Mouse (Mus musculus): Measurements from ENCODE around the gene Iqsec1. TPM values are rescaled to one million over a fixed set of nuclear protein-coding genes. Genes with fewer than 3 reads are reported as not detected.
A peak's percentile ranks its signal among the peaks of the same experiment; 100 is the strongest.

Gene Iqsec1
- polyA plus RNA-seq, 1 experiment from 2014 or later, result 2.6 TPM

DNA sequence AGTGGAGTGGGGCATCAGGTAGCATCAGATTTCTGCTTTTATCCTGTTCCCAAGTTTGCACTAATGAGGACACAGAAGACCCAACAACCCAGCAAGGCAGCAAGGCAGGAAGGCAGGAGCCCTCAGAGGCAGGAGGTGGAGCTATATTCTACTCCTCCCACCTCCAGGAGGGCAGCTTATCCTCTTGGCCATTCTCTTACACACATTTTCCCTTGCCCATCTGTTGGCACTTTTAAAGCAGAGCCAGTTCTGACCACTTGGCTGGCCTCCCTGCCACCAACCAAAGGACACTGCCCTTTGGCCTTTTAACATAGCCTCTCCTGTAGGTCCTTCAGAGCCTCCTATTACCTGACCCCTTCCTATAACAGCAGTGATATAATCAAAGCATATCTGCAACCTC, 286.3 kb downstream of the Iqsec1 start:
- peak overlapping the region; percentile 44 for H3K27ac ChIP-seq
- H3K36me3 ChIP-seq, result no peaks in the 10 kb centered on the region
- H3K27me3 ChIP-seq, result no peaks in the 10 kb centered on the region
- peaks cover 76% of the 10 kb centered on the region for H3K4me1 ChIP-seq (replicated peaks)
- H3K9ac ChIP-seq, result no peak overlapping the region
- DNase-seq (no peak), ATAC-seq (ENCODE audit: low read depth) (no peak)
- H3K9me3 ChIP-seq (replicated peaks), result no peaks in the 10 kb centered on the region
- H3K4me2 ChIP-seq, result no peak overlapping the region
- H3K4me3 ChIP-seq (replicated peaks), result no peak overlapping the region

GRCm38 (mm10) chr6:90701391-90701790, 287.1 kb downstream of the Iqsec1 start:
- H3K36me3 ChIP-seq, result no peaks in the 10 kb centered on the region
- 58% methylated on average over 2 of the region's 2 CpGs for WGBS (ENCODE audit: insufficient replicate concordance)
- H3K4me2 ChIP-seq, result no peak overlapping the region
- H3K9me3 ChIP-seq (replicated peaks), result no peaks in the 10 kb centered on the region
- H3K27ac ChIP-seq, result peak overlapping the region; percentile 35
- no peak overlapping the region for H3K4me3 ChIP-seq (replicated peaks)
- no peaks in the 10 kb centered on the region for H3K27me3 ChIP-seq
- ATAC-seq (ENCODE audit: low read depth) (no peak), DNase-seq (no peak)
- H3K4me1 ChIP-seq (replicated peaks), result peaks cover 68% of the 10 kb centered on the region
- H3K9ac ChIP-seq, result 0 out of 2 replicates have a peak overlapping the region, but pooled peaks have one; percentile 4

GRCm38 (mm10) chr6:90700737-90701136, 287.7 kb downstream of the Iqsec1 start:
- peaks cover 61% of the 10 kb centered on the region for H3K4me1 ChIP-seq (replicated peaks)
- ATAC-seq (ENCODE audit: low read depth), result peak; percentile 68

GRCm38 (mm10) chr6:90700068-90700467, 288.4 kb downstream of the Iqsec1 start:
- H3K4me2 ChIP-seq, result no peak overlapping the region
- no peak for ATAC-seq (ENCODE audit: low read depth)
- no peaks in the 10 kb centered on the region for H3K36me3 ChIP-seq
- 68% methylated on average over 1 of the region's 1 CpGs for WGBS (ENCODE audit: insufficient replicate concordance)
- H3K9me3 ChIP-seq (replicated peaks), result no peaks in the 10 kb centered on the region
- no peak for DNase-seq
- no peaks in the 10 kb centered on the region for H3K27me3 ChIP-seq
- H3K4me3 ChIP-seq (replicated peaks), result no peak overlapping the region
- H3K4me1 ChIP-seq (replicated peaks), result peaks cover 54% of the 10 kb centered on the region
- H3K27ac ChIP-seq, result no peak overlapping the region; the same call in 1 of the 2 replicates
- no peak overlapping the region for H3K9ac ChIP-seq

More at GRCm38 (mm10) chr6:90700737-90701136, 287.7 kb downstream of the Iqsec1 start:
- Histone ChIP-seq H3K27me3 (no peaks in the 10 kb centered on the region), H3K9me3 (replicated peaks) (no peaks in the 10 kb centered on the region), H3K36me3 (no peaks in the 10 kb centered on the region), H3K4me2 (no peak overlapping the region), H3K9ac (0 out of 2 replicates have a peak overlapping the region, but pooled peaks have one; percentile 26), H3K27ac (peak overlapping the region; percentile 35), H3K4me3 (replicated peaks) (no peak overlapping the region)
- no peak for DNase-seq
- WGBS (ENCODE audit: insufficient replicate concordance), result 40% methylated on average over 2 of the region's 2 CpGs

DNA sequence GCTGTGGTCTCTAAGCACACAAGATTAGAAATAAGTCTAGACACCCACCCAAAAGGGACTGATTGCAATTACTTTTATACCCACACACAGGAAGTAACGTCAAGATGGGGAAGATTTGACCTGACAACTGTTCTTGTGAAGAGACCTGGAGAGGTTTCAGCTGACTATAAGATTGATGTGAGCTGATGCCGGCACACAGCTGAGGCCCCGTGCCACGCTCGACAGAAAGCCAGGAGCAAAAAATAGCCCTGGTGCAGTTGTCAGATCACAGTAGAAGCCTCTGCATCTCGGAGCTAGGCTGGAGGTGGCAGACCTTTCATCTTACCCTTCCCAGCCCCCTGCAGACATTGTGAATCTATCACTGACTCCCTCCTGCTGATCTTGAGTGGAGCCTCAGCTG, 289.6 kb downstream of the Iqsec1 start:
- H3K4me3 ChIP-seq (replicated peaks), result no peak overlapping the region
- peaks cover 42% of the 10 kb centered on the region for H3K4me1 ChIP-seq (replicated peaks)
- no peaks in the 10 kb centered on the region for H3K27me3 ChIP-seq
- peaks cover 9% of the 10 kb centered on the region for H3K36me3 ChIP-seq
- DNase-seq, result no peak
- H3K27ac ChIP-seq, result no peak overlapping the region
- WGBS (ENCODE audit: insufficient replicate concordance), result 69% methylated on average over 6 of the region's 6 CpGs
- no peak for ATAC-seq (ENCODE audit: low read depth)
- H3K9me3 ChIP-seq (replicated peaks), result no peaks in the 10 kb centered on the region
- H3K4me2 ChIP-seq, result no peak overlapping the region
- H3K9ac ChIP-seq, result no peak overlapping the region

DNA sequence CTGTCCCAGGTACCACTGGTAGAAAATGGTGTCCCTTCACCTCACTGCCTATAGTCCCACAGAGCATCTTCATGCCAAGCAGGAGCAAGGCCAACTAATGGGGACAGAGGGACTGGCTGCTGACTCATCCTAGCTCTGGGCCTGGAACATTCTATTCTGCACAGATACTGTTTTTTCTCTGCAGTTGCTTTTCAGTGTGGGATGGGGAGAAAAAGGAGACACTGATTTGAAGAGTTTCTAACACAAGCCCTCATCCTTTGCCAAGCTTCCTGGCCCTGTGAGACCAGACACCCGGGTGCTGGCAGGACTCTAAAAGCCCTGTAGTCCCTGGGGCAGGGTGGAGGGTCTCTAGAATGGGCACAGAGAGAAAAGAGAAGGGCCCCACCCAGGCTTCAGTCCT, 292.7 kb downstream of the Iqsec1 start:
- H3K36me3 ChIP-seq, result peaks cover 40% of the 10 kb centered on the region
- DNase-seq, result no peak
- H3K4me2 ChIP-seq, result no peak overlapping the region
- H3K4me1 ChIP-seq (replicated peaks), result peaks cover 11% of the 10 kb centered on the region
- H3K27me3 ChIP-seq, result no peaks in the 10 kb centered on the region
- no peak for ATAC-seq (ENCODE audit: low read depth)
- H3K4me3 ChIP-seq (replicated peaks), result no peak overlapping the region
- 67% methylated on average over 1 of the region's 1 CpGs for WGBS (ENCODE audit: insufficient replicate concordance)
- no peak overlapping the region for H3K9ac ChIP-seq
- no peak overlapping the region for H3K27ac ChIP-seq
- H3K9me3 ChIP-seq (replicated peaks), result no peaks in the 10 kb centered on the region

DNA sequence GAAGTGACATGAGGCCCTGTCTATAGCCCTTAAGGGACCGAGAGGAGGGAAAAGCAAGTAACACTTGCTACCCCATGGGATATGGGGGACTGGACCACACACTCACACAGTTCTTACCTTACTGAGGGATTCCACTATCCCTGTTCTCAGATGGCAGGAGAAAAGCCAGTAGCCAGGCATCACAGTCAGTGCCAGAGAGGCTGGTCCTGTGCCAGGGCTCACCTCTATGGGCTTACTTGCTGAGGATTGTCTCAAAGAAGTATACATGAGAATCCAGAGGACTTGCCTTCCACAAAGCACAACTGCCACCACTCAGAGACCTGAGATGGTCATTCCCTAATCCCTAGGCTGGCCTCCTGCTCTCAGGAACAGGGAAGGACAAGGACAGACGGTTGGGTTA, 296.1 kb downstream of the Iqsec1 start:
- no peak overlapping the region for H3K9ac ChIP-seq
- 79% methylated on average over 2 of the region's 2 CpGs for WGBS (ENCODE audit: insufficient replicate concordance)
- no peak overlapping the region for H3K27ac ChIP-seq
- H3K4me3 ChIP-seq (replicated peaks), result no peak overlapping the region
- H3K36me3 ChIP-seq, result peaks cover 73% of the 10 kb centered on the region
- peaks cover 6% of the 10 kb centered on the region for H3K4me1 ChIP-seq (replicated peaks)
- no peak for ATAC-seq (ENCODE audit: low read depth)
- H3K4me2 ChIP-seq, result no peak overlapping the region
- H3K27me3 ChIP-seq, result no peaks in the 10 kb centered on the region
- DNase-seq, result no peak
- H3K9me3 ChIP-seq (replicated peaks), result no peaks in the 10 kb centered on the region

- DNase-seq, result no peak
- WGBS (ENCODE audit: insufficient replicate concordance), result 72% methylated on average over 2 of the region's 2 CpGs
- no peak overlapping the region for H3K9ac ChIP-seq
These were observed 296.6 kb downstream of the Iqsec1 start for GRCm38 (mm10) chr6:90691935-90692334.

DNA sequence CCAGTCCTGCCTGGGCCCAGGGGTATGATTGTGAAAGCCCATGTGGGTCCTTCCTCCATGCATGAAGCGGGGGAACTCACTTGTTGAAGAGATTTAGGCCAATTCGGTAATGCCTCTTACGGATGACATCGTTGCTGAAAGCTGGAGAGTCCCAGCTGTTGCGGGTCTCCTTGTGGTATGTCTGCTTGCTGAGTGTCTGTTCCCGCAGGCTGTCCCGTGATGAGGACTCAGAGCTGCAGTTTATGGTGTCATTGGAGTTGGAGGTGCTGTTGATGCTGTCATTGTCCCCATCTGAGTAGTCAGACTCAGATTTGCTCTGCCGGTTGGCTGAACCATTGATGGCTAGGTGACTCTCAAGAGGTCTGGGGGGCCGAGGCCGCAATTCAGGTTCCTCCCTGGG, 299.0 kb downstream of the Iqsec1 start:
- ATAC-seq (ENCODE audit: low read depth), result no peak
- Histone ChIP-seq H3K4me3 (replicated peaks) (no peak overlapping the region), H3K36me3 (peaks cover 79% of the 10 kb centered on the region), H3K4me1 (replicated peaks) (peaks cover 12% of the 10 kb centered on the region), H3K4me2 (no peak overlapping the region), H3K9me3 (replicated peaks) (no peaks in the 10 kb centered on the region), H3K27ac (no peak overlapping the region), H3K27me3 (no peaks in the 10 kb centered on the region), H3K9ac (no peak overlapping the region)
- 88% methylated on average over 10 of the region's 10 CpGs for WGBS (ENCODE audit: insufficient replicate concordance)
- no peak for DNase-seq

More at GRCm38 (mm10) chr6:90691935-90692334, 296.6 kb downstream of the Iqsec1 start:
- peaks cover 8% of the 10 kb centered on the region for H3K4me1 ChIP-seq (replicated peaks)
- ATAC-seq (ENCODE audit: low read depth), result no peak
- no peak overlapping the region for H3K4me2 ChIP-seq
- peaks cover 78% of the 10 kb centered on the region for H3K36me3 ChIP-seq
- H3K4me3 ChIP-seq (replicated peaks), result no peak overlapping the region
- no peaks in the 10 kb centered on the region for H3K27me3 ChIP-seq
- no peaks in the 10 kb centered on the region for H3K9me3 ChIP-seq (replicated peaks)
- H3K27ac ChIP-seq, result no peak overlapping the region

DNA sequence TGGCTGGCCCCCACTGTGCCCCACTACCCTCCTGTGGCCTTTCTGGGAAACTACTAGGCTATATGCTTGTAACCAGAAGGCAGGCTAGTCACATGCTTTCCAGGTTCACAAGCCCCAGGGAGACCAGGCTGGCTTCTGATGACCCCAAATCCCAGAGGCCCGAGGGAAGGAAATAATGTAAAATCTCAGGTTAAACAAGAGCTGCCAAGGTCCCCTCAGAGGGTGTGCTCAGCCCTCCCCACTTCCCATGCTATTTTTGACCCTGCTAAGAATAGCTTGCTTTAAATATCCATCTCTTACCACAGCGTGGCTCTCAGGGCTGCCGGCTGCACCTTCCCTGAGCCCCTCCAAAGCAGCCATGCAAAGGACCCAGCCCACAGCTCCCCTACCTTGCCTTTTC, 299.7 kb downstream of the Iqsec1 start:
- no peak for DNase-seq
- Histone ChIP-seq H3K27me3 (no peaks in the 10 kb centered on the region), H3K4me2 (no peak overlapping the region), H3K36me3 (peaks cover 73% of the 10 kb centered on the region), H3K9me3 (replicated peaks) (no peaks in the 10 kb centered on the region), H3K27ac (no peak overlapping the region), H3K9ac (no peak overlapping the region), H3K4me1 (replicated peaks) (peaks cover 18% of the 10 kb centered on the region), H3K4me3 (replicated peaks) (no peak overlapping the region)
- WGBS (ENCODE audit: insufficient replicate concordance), result 22% methylated on average over 3 of the region's 3 CpGs
- no peak for ATAC-seq (ENCODE audit: low read depth)

DNA sequence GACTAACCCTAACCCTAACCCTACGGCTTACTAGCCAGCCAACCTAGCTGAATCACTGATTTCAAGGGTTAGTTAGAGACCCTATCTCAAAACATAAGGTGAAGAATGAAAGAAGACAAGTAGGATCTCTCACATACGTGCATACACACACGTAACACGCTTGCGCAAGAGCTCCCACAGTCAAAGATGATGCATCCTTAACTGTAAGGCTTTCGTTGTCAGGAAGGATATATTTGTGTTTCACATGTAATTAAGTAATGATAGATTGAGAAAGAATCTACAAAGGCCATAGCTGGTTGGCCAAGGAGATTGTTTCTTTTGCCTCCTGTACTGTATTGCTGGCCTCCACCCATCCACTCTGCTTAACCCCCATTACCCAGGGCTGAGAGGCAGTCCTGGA, 300.5 kb downstream of the Iqsec1 start:
- Histone ChIP-seq H3K27me3 (no peaks in the 10 kb centered on the region), H3K27ac (no peak overlapping the region), H3K36me3 (peaks cover 66% of the 10 kb centered on the region), H3K9ac (no peak overlapping the region), H3K4me3 (replicated peaks) (no peak overlapping the region), H3K4me1 (replicated peaks) (peaks cover 22% of the 10 kb centered on the region), H3K4me2 (no peak overlapping the region), H3K9me3 (replicated peaks) (no peaks in the 10 kb centered on the region)
- 89% methylated on average over 6 of the region's 6 CpGs for WGBS (ENCODE audit: insufficient replicate concordance)
- ATAC-seq (ENCODE audit: low read depth), result no peak
- DNase-seq, result no peak

- no peak overlapping the region for H3K27ac ChIP-seq
- H3K4me2 ChIP-seq, result no peak overlapping the region
- H3K9me3 ChIP-seq (replicated peaks), result no peaks in the 10 kb centered on the region
- ATAC-seq (ENCODE audit: low read depth) (no peak), DNase-seq (no peak)
- no peak overlapping the region for H3K9ac ChIP-seq
- peaks cover 22% of the 10 kb centered on the region for H3K4me1 ChIP-seq (replicated peaks)
- H3K27me3 ChIP-seq, result no peaks in the 10 kb centered on the region
- H3K4me3 ChIP-seq (replicated peaks), result no peak overlapping the region
- peaks cover 57% of the 10 kb centered on the region for H3K36me3 ChIP-seq
- 90% methylated on average over 1 of the region's 1 CpGs for WGBS (ENCODE audit: insufficient replicate concordance)
These were observed 301.7 kb downstream of the Iqsec1 start for GRCm38 (mm10) chr6:90686812-90687211.

Data from liver, embryonic 13.5 days (tissue).